Mouse (Mus musculus) limb, embryonic 14.5 days (tissue): ENCODE results near the gene Ibsp. TPM values are rescaled to one million over a fixed set of nuclear protein-coding genes. Genes with fewer than 3 reads are reported as not detected.

Experiments used
- ATAC-seq: fragments of 200-750 bp; cut with Nextera tagmentation; 2 replicates; pipeline ENCODE4 v1.8.0; 2017; ENCODE audit warnings: low read depth, moderate number of reproducible peaks, moderate TSS enrichment; ENCODE audit not compliant: low FRiP score
- DNase-seq: peaks from one replicate; pipeline ENCODE4 v3.0.0-alpha.2; 2015; ENCODE audit warnings: low spot score
- H3K27ac ChIP-seq: fragments of 300-500 bp; sonication (generic); replicated peaks from 2 replicates; pipeline ENCODE4 v1.5.1; 2014; ENCODE audit warnings: low read depth, mild to moderate bottlenecking, low read length, moderate library complexity, mixed read lengths
- H3K27me3 ChIP-seq: fragments of 300-500 bp; sonication (generic); 2 replicates; pipeline ENCODE4 v1.6.1; 2014; ENCODE audit warnings: low read length, mixed read lengths; ENCODE audit not compliant: control insufficient read depth, insufficient read depth
- H3K36me3 ChIP-seq: fragments of 300-500 bp; sonication (generic); 2 replicates; pipeline ENCODE4 v1.6.1; 2014; ENCODE audit warnings: mild to moderate bottlenecking, low read length, moderate library complexity, mixed read lengths; ENCODE audit not compliant: control insufficient read depth, insufficient read depth
- H3K4me1 ChIP-seq: fragments of 300-500 bp; sonication (generic); 2 replicates; pipeline ENCODE4 v1.6.1; 2014; ENCODE audit warnings: antibody characterized with exemption, low read length, mixed read lengths; ENCODE audit not compliant: control insufficient read depth, insufficient read depth
- H3K4me2 ChIP-seq: fragments of 300-500 bp; sonication (generic); replicated peaks from 2 replicates; pipeline ENCODE4 v1.6.1; 2014; ENCODE audit warnings: low read depth, mild to moderate bottlenecking, low read length, moderate library complexity; ENCODE audit not compliant: severe bottlenecking
- H3K4me3 ChIP-seq: fragments of 300-500 bp; sonication (generic); replicated peaks from 2 replicates; pipeline ENCODE4 v1.5.1; 2014; ENCODE audit warnings: low read length
- H3K9ac ChIP-seq: fragments of 300-500 bp; sonication (generic); 2 replicates; pipeline ENCODE4 v1.6.1; 2014; ENCODE audit warnings: mild to moderate bottlenecking, low read depth, low read length, moderate library complexity; ENCODE audit not compliant: severe bottlenecking
- H3K9me3 ChIP-seq: fragments of 300-500 bp; sonication (generic); 2 replicates; pipeline ENCODE4 v1.6.1; 2016; ENCODE audit warnings: low read length; ENCODE audit not compliant: control insufficient read depth
- POLR2A ChIP-seq: fragments of 200-500 bp; IDR thresholded peaks from 2 replicates; pipeline ENCODE4 v1.8.0; 2012; ENCODE audit warnings: inconsistent platforms, mild to moderate bottlenecking, moderate library complexity, borderline replicate concordance; ENCODE audit not compliant: insufficient read depth, insufficient read length; ENCODE audit errors: extremely low read depth
- WGBS: fragments of 180-500 bp; shearing (Covaris S2); extraction: QIAGEN DNeasy Blood & Tissue Kit; methylation state at CpG from one replicate; pipeline ENCODE4 v1.1.7; 2014; 5-methylcytosine and 5-hydroxymethylcytosine counted together
- polyA plus RNA-seq, 2 experiments: library from polyadenylated mRNA; depleted of rRNA in 1 of 2; stranded (reverse) in 1 of 2; unstranded in 1 of 2; fragments of >200 nt; fragmentation: Nextera tagmentation in 1 of 2; extraction: Ambion mirVana in 1 of 2; gene quantifications; 2 replicates each; pipeline versions ENCODE4 v1.2.1 to v1.2.3; 2012 to 2014

Gene Ibsp
- polyA plus RNA-seq, 2 experiments, result 128 to 263 TPM

- no peaks in the 10 kb centered on the region for H3K4me1 ChIP-seq
- no peak for TF ChIP-seq POLR2A
- H3K36me3 ChIP-seq, result no peaks in the 10 kb centered on the region
- WGBS, result 82% methylated on average over 14 of the region's 14 CpGs
- H3K9ac ChIP-seq, result no peak overlapping the region
- DNase-seq, result no peak
- no peak overlapping the region for H3K4me2 ChIP-seq
- no peak for ATAC-seq
- no peak overlapping the region for H3K27ac ChIP-seq
- H3K27me3 ChIP-seq, result no peaks in the 10 kb centered on the region
- H3K4me3 ChIP-seq, result no peak overlapping the region
- H3K9me3 ChIP-seq, result no peaks in the 10 kb centered on the region
Measured at GRCm38 (mm10) chr5:104334516-104334915, 35.5 kb downstream of the Ibsp start.

GRCm38 (mm10) chr5:104335962-104336361 is 37.0 kb downstream of the Ibsp start:
- Histone ChIP-seq H3K27ac (no peak overlapping the region), H3K4me2 (no peak overlapping the region), H3K27me3 (no peaks in the 10 kb centered on the region), H3K36me3 (no peaks in the 10 kb centered on the region), H3K4me1 (no peaks in the 10 kb centered on the region), H3K9ac (no peak overlapping the region), H3K4me3 (no peak overlapping the region), H3K9me3 (no peaks in the 10 kb centered on the region)
- ATAC-seq (no peak), DNase-seq (no peak)
- no peak for TF ChIP-seq POLR2A
- WGBS, result 83% methylated on average over 5 of the region's 5 CpGs

- Histone ChIP-seq H3K4me3 (no peak overlapping the region), H3K9me3 (no peaks in the 10 kb centered on the region), H3K4me2 (no peak overlapping the region), H3K36me3 (no peaks in the 10 kb centered on the region), H3K9ac (no peak overlapping the region), H3K27ac (no peak overlapping the region), H3K4me1 (no peaks in the 10 kb centered on the region), H3K27me3 (no peaks in the 10 kb centered on the region)
- no peak for TF ChIP-seq POLR2A
- no peak for DNase-seq
- ATAC-seq, result no peak
- 78% methylated on average over 4 of the region's 4 CpGs for WGBS
Measured at GRCm38 (mm10) chr5:104337491-104337890, 38.5 kb downstream of the Ibsp start.

GRCm38 (mm10) chr5:104339009-104339408 is 40.0 kb downstream of the Ibsp start:
- no peaks in the 10 kb centered on the region for H3K27me3 ChIP-seq
- DNase-seq, result no peak
- H3K9ac ChIP-seq, result no peak overlapping the region
- no peak for ATAC-seq
- no peaks in the 10 kb centered on the region for H3K9me3 ChIP-seq
- no peaks in the 10 kb centered on the region for H3K36me3 ChIP-seq
- 80% methylated on average over 5 of the region's 5 CpGs for WGBS
- no peak overlapping the region for H3K27ac ChIP-seq
- TF ChIP-seq POLR2A, result no peak
- H3K4me1 ChIP-seq, result no peaks in the 10 kb centered on the region
- H3K4me3 ChIP-seq, result no peak overlapping the region
- no peak overlapping the region for H3K4me2 ChIP-seq

GRCm38 (mm10) chr5:104339706-104340512 is 40.9 kb downstream of the Ibsp start:
- H3K27ac ChIP-seq, result no peak overlapping the region
- ATAC-seq, result peak; percentile 60; the same call in 1 of the 2 replicates
- no peaks in the 10 kb centered on the region for H3K27me3 ChIP-seq
- H3K4me1 ChIP-seq, result no peaks in the 10 kb centered on the region
- H3K4me2 ChIP-seq, result peak overlapping the region; percentile 9; the same call in 1 of the 2 replicates
- H3K4me3 ChIP-seq, result no peak overlapping the region
- DNase-seq, result peak; percentile 46
- H3K36me3 ChIP-seq, result no peaks in the 10 kb centered on the region
- H3K9ac ChIP-seq, result no peak overlapping the region
- H3K9me3 ChIP-seq, result no peaks in the 10 kb centered on the region
- TF ChIP-seq POLR2A, result no peak
- 20% methylated on average over 14 of the region's 14 CpGs for WGBS

GRCm38 (mm10) chr5:104340513-104340829 is 41.5 kb downstream of the Ibsp start:
- Histone ChIP-seq H3K9me3 (no peaks in the 10 kb centered on the region), H3K27ac (no peak overlapping the region), H3K9ac (no peak overlapping the region), H3K4me2 (no peak overlapping the region), H3K27me3 (no peaks in the 10 kb centered on the region), H3K36me3 (no peaks in the 10 kb centered on the region), H3K4me1 (no peaks in the 10 kb centered on the region), H3K4me3 (no peak overlapping the region)
- no peak for TF ChIP-seq POLR2A
- DNase-seq (no peak), ATAC-seq (no peak)
- 87% methylated on average over 4 of the region's 4 CpGs for WGBS
